Mouse (Mus musculus) v-Abl transformed pro-B cells (cell line): ENCODE measurements around the gene Spdef.

ENCODE experiments used
- in situ Hi-C, 2 experiments: fragments of 400-800 bp; cut with MboI; formaldehyde crosslinking; loops; one replicate each; pipeline ENCODE4 v1.15.1; 2025; ENCODE audit not compliant: unreplicated experiment in 2 of 2

Gene Spdef

GRCm38 (mm10) chr17:27685550-27685913 is 43.2 kb downstream of the Spdef start:
- in situ Hi-C loops = no loop called here

- in situ Hi-C loops = no loop called here
These were observed 43.7 kb downstream of the Spdef start for GRCm38 (mm10) chr17:27684886-27685549.

- in situ Hi-C loops = no loop called here
These were observed 49.6 kb downstream of the Spdef start for GRCm38 (mm10) chr17:27678924-27679813.

- in situ Hi-C loops = no loop called here
These were observed 51.0 kb downstream of the Spdef start for GRCm38 (mm10) chr17:27677756-27678155.

- in situ Hi-C loops = no loop called here
These were observed 52.5 kb downstream of the Spdef start for GRCm38 (mm10) chr17:27676270-27676669.

- in situ Hi-C loops = no loop called here
These were observed 53.3 kb downstream of the Spdef start for GRCm38 (mm10) chr17:27675453-27675852.

GRCm38 (mm10) chr17:27673945-27674344 is 54.8 kb downstream of the Spdef start:
- in situ Hi-C loops = no loop called here

- in situ Hi-C loops = no loop called here
These were observed 57.0 kb downstream of the Spdef start for GRCm38 (mm10) chr17:27671720-27672119.
